Comparison of ENCODE assay signal across 21 mouse cellular contexts in genomic region chr16:91217948-91218347, GRCm38 (mm10). TPM values are rescaled to one million over a fixed set of nuclear protein-coding genes. Genes with fewer than 3 reads are reported as not detected.
DNase-seq lines count a peak whose midpoint lies in the region; ATAC-seq and TF ChIP-seq lines count a peak whose summit lies in the region.
"Had no signal": no experiment of that assay in that cellular context is flagged by ENCODE, and none has a peak within 500 bp of the region (broad histone marks: within the 10 kb centered on the region; RNA-seq: fewer than 3 reads in every experiment).

No protein-coding gene starts in this region.

- intact Hi-C loops in heart, adult 2 months (cut with DNase I): no loop called here

- H3K27ac ChIP-seq in heart, adult 2 months: no peak overlapping the region
- H3K27ac ChIP-seq in liver, embryonic 14.5 days: no peak overlapping the region
- no peak overlapping the region for H3K27ac ChIP-seq in liver, embryonic 11.5 days (ENCODE audit: low read depth, low read length)
- H3K27ac ChIP-seq: embryonic facial prominence, embryonic 13.5 days; limb, embryonic 10.5 days; lung, embryonic 15.5 days had no signal

- no peaks in the 10 kb centered on the region for H3K4me1 ChIP-seq in heart, adult 2 months (ENCODE audit: control insufficient read depth, insufficient read depth, low read length)
- H3K4me1 ChIP-seq in liver, embryonic 14.5 days (replicated peaks; ENCODE audit: control insufficient read depth in 2 of 2, insufficient read depth in 2 of 2, low read length in 1 of 2): no peaks in the 10 kb centered on the region
- no peaks in the 10 kb centered on the region; the same call in 1 of the 2 replicates for H3K4me1 ChIP-seq in liver, embryonic 11.5 days (replicated peaks; ENCODE audit: control insufficient read depth, insufficient read depth, low read length)
- peaks cover 40% of the 10 kb centered on the region for H3K4me1 ChIP-seq in E14TG2a.4 (replicated peaks; ENCODE audit: low read depth, low read length)

- no peak overlapping the region for H3K9ac ChIP-seq in heart, adult 2 months (ENCODE audit: low read depth, low read length)
- no peak overlapping the region for H3K9ac ChIP-seq in liver, embryonic 14.5 days (replicated peaks)
- no peak overlapping the region for H3K9ac ChIP-seq in liver, embryonic 11.5 days (ENCODE audit: low read depth, low read length)
- H3K9ac ChIP-seq: embryonic facial prominence, embryonic 13.5 days; lung, embryonic 15.5 days had no signal

- no peak for ATAC-seq in liver, embryonic 14.5 days (ENCODE audit: insufficient read depth)
- no peak for ATAC-seq in liver, embryonic 11.5 days (replicated peaks; ENCODE audit: low FRiP score)
- ATAC-seq in cerebellum, adult (ENCODE audit: insufficient number of reproducible peaks, low FRiP score, low TSS enrichment): no peak
- ATAC-seq: inflammation-experienced regulatory T-cells, adult 6 months had no signal

- H3K27me3 ChIP-seq in heart, adult 2 months (ENCODE audit: control insufficient read depth, insufficient read depth, low read length): peaks cover 24% of the 10 kb centered on the region
- H3K27me3 ChIP-seq in liver, embryonic 14.5 days (ENCODE audit: control insufficient read depth, insufficient read depth, low read length): peaks cover 48% of the 10 kb centered on the region
- H3K27me3 ChIP-seq in liver, embryonic 11.5 days (replicated peaks; ENCODE audit: control insufficient read depth, insufficient read depth, low read length): peaks cover 76% of the 10 kb centered on the region
- peaks cover 88% of the 10 kb centered on the region for H3K27me3 ChIP-seq in E14TG2a.4 (ENCODE audit: insufficient read depth, low read length)

- no peak for DNase-seq in heart, adult 2 months
- no peak for DNase-seq in heart, postnatal 4 days
- DNase-seq in liver, embryonic 14.5 days (ENCODE audit: low read depth in 3 of 3, low spot score in 3 of 3): no peak
- DNase-seq in liver, embryonic 11.5 days (ENCODE audit: low spot score): no peak
- DNase-seq in c-Kit-negative CD71-positive TER-119-positive erythroid progenitor cells, embryonic 14.5 days (ENCODE audit: low read depth, low spot score): peak; percentile 15
- DNase-seq in cerebellum, postnatal 14 days: no peak
- DNase-seq: adrenal gland, adult 8-10 months; heart, adult 11 months; heart, postnatal 10 days; kidney, postnatal 25 days; right cerebral cortex, postnatal 25 days; thymus, postnatal 25 days had no signal

- WGBS in heart, adult 2 months: 74% methylated on average over 6 of the region's 6 CpGs
- WGBS in liver, embryonic 14.5 days (ENCODE audit: insufficient replicate concordance): 53% methylated on average over 6 of the region's 6 CpGs
- WGBS in liver, embryonic 11.5 days: 70% methylated on average over 6 of the region's 6 CpGs

- peak; percentile 34 for TF ChIP-seq CTCF in heart, adult 2 months (IDR thresholded peaks at IDR 0.05)
- TF ChIP-seq CTCF in liver, embryonic 14.5 days (IDR thresholded peaks at IDR 0.05; ENCODE audit: low read depth): peak; percentile 62
- peak; percentile 77 for TF ChIP-seq CTCF in E14TG2a.4 (conservative IDR thresholded peaks at IDR 0.05; ENCODE audit: low read length)

- TF ChIP-seq EP300 in heart, adult 2 months (IDR thresholded peaks at IDR 0.05; ENCODE audit: insufficient read depth, low read depth, low read length): no peak
- TF ChIP-seq EP300 in liver, embryonic 14.5 days (IDR thresholded peaks at IDR 0.05; ENCODE audit: low read depth): no peak

- no peaks in the 10 kb centered on the region for H3K36me3 ChIP-seq in heart, adult 2 months (ENCODE audit: control insufficient read depth, insufficient read depth, low read length)
- H3K36me3 ChIP-seq in liver, embryonic 14.5 days (replicated peaks; ENCODE audit: control insufficient read depth, insufficient read depth, low read depth): no peaks in the 10 kb centered on the region
- H3K36me3 ChIP-seq in liver, embryonic 11.5 days (ENCODE audit: control insufficient read depth, insufficient read depth, low read length): no peaks in the 10 kb centered on the region
- no peaks in the 10 kb centered on the region for H3K36me3 ChIP-seq in E14TG2a.4 (ENCODE audit: insufficient read depth, low read length)
- H3K36me3 ChIP-seq: embryonic facial prominence, embryonic 13.5 days; limb, embryonic 10.5 days; lung, embryonic 15.5 days had no signal

- no peak overlapping the region for H3K4me3 ChIP-seq in heart, adult 2 months
- no peak overlapping the region for H3K4me3 ChIP-seq in liver, embryonic 14.5 days (ENCODE audit: insufficient read depth in 1 of 2, low read depth in 2 of 2, low read length in 2 of 2)
- no peak overlapping the region for H3K4me3 ChIP-seq in liver, embryonic 11.5 days (ENCODE audit: low read depth, low read length)
- no peak overlapping the region for H3K4me3 ChIP-seq in E14TG2a.4 (replicated peaks; ENCODE audit: low read length)
- H3K4me3 ChIP-seq: embryonic facial prominence, embryonic 13.5 days; limb, embryonic 10.5 days; lung, embryonic 15.5 days had no signal

- H3K9me3 ChIP-seq in liver, embryonic 14.5 days (ENCODE audit: control insufficient read depth, low read length): no peaks in the 10 kb centered on the region
- peaks cover 2% of the 10 kb centered on the region; the same call in 1 of the 2 replicates for H3K9me3 ChIP-seq in liver, embryonic 11.5 days (ENCODE audit: control insufficient read depth, low read length)
- H3K9me3 ChIP-seq in E14TG2a.4 (ENCODE audit: low read length): peaks cover 3% of the 10 kb centered on the region; the same call in 1 of the 2 replicates
- H3K9me3 ChIP-seq: limb, embryonic 10.5 days had no signal

- no peak for TF ChIP-seq POLR2A in heart, adult 2 months (IDR thresholded peaks at IDR 0.05; ENCODE audit: insufficient read depth, low read depth, low read length)

- no peaks in the 10 kb centered on the region for H3K79me2 ChIP-seq in heart, adult 2 months (replicated peaks; ENCODE audit: control insufficient read depth, insufficient read depth, low read length)

- no peak overlapping the region for H3K4me2 ChIP-seq in liver, embryonic 14.5 days (ENCODE audit: low read depth)
- H3K4me2 ChIP-seq in liver, embryonic 11.5 days: no peak overlapping the region
- H3K4me2 ChIP-seq: embryonic facial prominence, embryonic 13.5 days; lung, embryonic 15.5 days had no signal

RNA-seq across cellular contexts. Expression of gene Olig2, which starts 7.3 kb away (rescaled TPM):
- total RNA-seq in heart, adult 2 months (2021): not detected
- not detected in 2 replicates for polyA plus RNA-seq in heart, adult 2 months (2012; rRNA removed)
- total RNA-seq in heart, postnatal 4 days (2021): not detected
- polyA plus RNA-seq in liver, embryonic 14.5 days (2012; rRNA removed): 0.02 TPM in 1 of 2 replicates, not detected in the other
- not detected in 2 replicates for polyA plus RNA-seq in liver, embryonic 14.5 days (2014; fragmentation: Nextera tagmentation; extraction: Ambion mirVana)
- polyA plus RNA-seq in liver, embryonic 11.5 days (2014; fragmentation: Nextera tagmentation; extraction: Ambion mirVana): not detected in 2 replicates
- total RNA-seq: adrenal gland, adult 8-10 months; heart, postnatal 10 days; megakaryocyte-erythroid progenitor cell, adult 5-6 weeks; neutrophil, adult 5-6 weeks had no signal
- polyA plus RNA-seq: C2C12; inflammation-experienced regulatory T-cells, adult 6 months; limb, embryonic 10.5 days; lung, embryonic 15.5 days had no signal

RNA-seq across cellular contexts. Expression of gene Olig1, which starts 51.6 kb away (rescaled TPM):
- total RNA-seq in heart, adult 2 months (2021): not detected
- polyA plus RNA-seq in heart, adult 2 months (2012; rRNA removed): 0.12 and 0.25 TPM in 2 replicates
- total RNA-seq in heart, postnatal 4 days (2021): not detected
- polyA plus RNA-seq in liver, embryonic 14.5 days (2012; rRNA removed): 0.04 TPM in 1 of 2 replicates, not detected in the other
- polyA plus RNA-seq in liver, embryonic 14.5 days (2014; fragmentation: Nextera tagmentation; extraction: Ambion mirVana): not detected in 2 replicates
- polyA plus RNA-seq in liver, embryonic 11.5 days (2014; fragmentation: Nextera tagmentation; extraction: Ambion mirVana): not detected in 2 replicates
- total RNA-seq: heart, postnatal 10 days; megakaryocyte-erythroid progenitor cell, adult 5-6 weeks; neutrophil, adult 5-6 weeks had no signal
- polyA plus RNA-seq: C2C12; inflammation-experienced regulatory T-cells, adult 6 months; limb, embryonic 10.5 days had no signal
